Mouse (Mus musculus) ovary, postnatal 10 days (tissue): ENCODE measurements at regions not wholly inside any gene's neighbourhood (a gene's known extent, or its start where the extent isn't known, plus 50 kb on each side); places are given as distances from the start of the nearest gene placed in this dataset.

Experiments
- DNase-seq: peaks from one replicate; pipeline ENCODE4 v3.0.0; 2022; ENCODE audit warnings: low spot score

DNA sequence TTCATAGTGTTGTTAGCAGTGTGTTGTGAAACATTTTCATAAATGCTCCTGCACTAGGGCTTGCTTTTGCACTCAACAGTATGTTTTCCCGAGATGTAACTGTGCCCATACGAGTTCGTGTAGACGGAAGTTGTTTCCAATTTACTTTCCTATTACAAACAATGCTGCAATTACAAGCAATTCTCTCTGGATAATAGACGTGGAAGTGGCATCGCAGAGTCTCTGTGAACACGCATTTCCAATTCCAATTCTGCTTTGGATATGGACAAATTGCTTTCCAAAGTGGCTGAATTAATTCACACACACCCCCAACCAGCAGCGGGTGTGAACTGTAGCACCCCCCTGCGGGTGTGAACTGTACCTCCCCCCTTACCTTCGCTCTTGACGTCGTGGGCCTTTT lies 250.9 kb upstream of the Dio3 start:
- no peak for DNase-seq

DNA sequence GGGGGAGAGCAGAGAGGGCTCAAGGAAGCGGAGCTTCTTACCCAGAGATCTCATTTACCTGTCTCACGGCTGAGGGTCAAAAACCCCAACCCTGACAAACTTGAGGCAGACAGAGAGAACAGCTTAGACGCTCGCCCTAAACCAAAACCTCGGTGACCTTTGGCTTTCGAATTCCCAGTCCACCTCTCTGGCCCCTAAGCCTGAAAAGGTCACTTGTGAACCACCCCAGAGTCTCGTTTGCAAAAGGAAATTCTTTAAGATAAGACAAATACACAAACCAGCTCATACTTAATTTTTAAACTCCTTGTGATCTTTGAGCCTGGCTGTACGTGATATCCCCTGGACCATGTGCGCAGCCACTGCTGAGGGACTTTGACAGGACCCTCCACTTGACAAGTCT lies 250.2 kb upstream of the Dio3 start:
- DNase-seq = no peak

DNA sequence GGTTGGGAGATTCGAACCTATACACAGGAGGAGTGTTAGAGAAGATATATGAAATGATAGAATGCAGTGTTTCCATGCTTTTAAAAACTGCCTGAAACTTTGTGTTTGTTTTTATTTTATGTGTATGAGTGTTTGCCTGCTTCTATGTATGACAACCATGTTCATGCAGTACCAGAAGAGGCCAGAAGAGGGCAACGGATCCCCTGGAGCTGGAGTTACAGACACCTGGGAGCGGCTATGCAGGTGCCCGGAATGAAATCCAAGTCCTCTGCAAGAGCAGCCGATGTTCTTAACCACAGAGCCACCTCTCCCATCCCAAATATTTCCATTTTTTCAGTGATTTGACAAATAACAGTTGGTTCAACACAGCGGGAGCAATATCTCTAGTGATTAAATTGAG lies 247.5 kb upstream of the Dio3 start:
- no peak for DNase-seq

DNA sequence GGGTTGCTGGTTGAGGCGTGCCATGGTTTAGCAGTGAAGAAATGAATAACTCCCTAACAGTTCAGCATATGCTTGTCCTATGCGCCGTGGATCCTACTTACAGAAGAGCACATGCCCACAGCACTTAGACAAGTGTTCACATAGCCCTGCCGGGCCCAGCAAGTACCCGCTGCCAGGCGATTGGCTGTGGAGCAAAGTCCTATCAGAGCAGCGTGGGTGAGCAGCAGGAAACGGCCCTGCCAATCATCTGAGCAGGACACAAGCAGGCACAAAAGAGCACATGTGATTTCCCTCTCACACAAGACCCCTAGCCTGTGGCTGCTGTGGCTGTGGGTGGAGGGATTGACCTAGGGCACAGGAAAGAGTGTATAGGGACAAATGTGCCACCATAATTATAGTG lies 243.7 kb upstream of the Dio3 start:
- no peak for DNase-seq

DNA sequence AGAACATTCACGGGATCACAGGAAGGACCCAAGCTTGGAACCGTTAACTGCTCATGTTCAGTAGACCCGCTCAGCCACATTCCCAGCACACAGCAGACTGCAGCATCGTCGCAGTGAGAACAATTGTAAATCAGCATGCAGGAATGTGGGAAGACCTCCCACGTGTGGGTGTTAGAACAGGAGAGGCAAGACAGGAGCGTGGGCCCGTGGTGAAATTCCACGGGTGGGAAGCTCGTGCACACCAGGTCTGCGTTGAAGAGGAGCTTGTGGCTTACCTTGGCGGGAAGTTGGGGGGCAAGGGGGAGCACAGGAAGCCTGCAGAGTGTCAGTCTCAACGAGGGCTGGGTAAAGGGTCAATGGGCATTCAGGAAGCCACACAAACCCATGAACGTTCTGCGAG lies 238.2 kb upstream of the Dio3 start:
- no peak for DNase-seq

DNA sequence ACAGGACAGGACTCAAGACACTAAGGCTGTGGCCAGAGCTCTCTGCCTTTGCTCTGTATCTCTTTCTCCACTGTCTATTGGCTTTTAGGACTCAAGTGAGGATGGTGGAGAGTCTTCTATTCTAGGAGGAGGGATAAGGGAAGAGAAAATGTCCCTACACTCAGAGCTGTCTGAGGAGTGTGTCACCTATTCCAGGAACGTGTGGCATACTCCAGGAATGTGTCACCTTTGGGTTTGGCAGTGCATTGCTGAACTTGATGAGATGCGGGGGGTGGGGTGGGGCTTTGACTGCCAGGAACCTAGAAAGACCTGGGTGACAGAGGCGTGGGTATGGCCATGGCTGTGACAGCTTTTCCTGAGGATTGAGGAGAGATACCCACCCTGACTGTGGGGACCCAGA lies 237.1 kb upstream of the Dio3 start:
- DNase-seq = no peak

DNA sequence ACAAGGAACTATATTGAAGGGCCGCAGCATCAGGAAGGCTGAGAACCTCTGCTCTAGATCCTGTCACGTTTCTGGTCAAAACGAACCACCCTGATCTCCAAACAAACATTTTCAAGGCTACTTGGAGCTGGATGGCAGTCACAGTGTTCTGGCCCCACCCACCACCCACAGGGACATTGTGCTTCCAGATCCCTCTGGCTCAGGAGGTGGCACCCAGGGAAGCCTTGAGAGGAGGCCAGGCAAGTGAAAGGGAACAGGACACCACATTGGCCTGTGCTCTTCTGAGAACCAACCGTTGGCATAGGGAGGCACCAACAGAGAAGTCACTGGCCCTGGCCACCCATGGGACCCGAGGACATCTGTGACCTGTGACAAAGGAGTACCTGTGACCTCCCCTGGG lies 234.6 kb upstream of the Dio3 start:
- DNase-seq = no peak

DNA sequence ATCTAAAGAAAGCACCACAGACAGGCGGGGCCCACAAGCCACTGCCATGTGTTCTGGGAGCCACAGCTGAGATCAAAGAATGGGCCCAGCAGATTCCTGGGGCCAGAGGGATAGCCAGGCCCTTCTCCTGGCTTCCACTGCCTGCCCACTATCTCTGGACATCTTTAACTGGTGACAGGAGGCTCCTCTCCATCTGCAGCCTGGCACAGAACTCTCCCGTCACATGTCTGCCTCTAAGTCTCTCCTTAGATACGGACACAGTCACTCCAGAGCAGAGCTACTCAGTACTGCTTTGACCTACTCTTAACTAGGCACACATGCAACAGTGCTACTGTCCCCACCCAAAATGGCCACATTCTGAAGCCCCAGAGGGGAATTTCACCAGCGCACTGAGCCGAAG lies 234.1 kb upstream of the Dio3 start:
- no peak for DNase-seq

DNA sequence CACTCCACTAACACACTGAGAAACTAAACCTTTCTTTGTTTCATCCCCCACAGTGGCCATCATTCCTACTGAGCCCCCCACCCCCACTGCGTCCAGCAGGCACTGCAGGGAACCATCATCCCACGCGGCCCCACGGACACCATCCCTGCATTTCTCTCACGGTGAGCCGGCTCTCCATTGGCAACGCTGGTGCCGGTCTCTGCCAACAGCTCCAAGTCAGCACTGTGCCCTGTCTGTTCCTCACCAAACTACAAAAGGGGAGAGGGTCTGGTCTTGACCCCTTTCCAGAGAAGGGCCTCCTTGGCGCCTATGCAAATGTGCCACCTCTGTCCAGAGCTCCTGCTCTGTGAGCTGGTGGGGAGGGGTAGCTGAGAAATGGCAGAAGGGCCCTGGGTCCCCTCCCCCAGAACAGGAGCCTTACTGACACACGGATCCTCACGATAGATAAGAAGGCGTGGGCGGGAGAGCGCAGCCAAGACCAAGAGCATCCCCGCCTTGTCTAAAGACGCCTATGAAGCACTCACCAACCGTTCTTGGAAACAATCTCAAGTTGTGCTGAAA lies 233.0 kb upstream of the Dio3 start:
- DNase-seq = no peak

DNA sequence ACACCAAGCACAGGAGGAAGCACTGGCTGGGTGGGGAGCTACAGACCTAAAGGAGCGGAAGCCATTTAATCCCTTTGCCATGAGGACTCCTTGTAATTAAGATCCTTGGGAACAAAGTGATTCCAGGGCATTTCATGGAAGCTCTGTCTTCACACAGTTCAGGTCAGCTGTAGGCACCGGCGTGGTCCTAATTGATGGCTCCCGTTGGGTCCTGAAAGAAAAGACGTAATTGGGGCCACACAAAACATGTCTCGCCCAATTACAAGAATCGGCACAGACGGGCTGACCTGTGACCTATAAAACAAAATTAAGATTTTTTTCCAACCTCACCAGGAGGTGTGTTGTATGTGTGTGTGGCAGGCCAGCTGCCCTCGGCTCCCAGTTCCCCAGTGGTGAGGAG lies 232.3 kb upstream of the Dio3 start:
- no peak for DNase-seq

DNA sequence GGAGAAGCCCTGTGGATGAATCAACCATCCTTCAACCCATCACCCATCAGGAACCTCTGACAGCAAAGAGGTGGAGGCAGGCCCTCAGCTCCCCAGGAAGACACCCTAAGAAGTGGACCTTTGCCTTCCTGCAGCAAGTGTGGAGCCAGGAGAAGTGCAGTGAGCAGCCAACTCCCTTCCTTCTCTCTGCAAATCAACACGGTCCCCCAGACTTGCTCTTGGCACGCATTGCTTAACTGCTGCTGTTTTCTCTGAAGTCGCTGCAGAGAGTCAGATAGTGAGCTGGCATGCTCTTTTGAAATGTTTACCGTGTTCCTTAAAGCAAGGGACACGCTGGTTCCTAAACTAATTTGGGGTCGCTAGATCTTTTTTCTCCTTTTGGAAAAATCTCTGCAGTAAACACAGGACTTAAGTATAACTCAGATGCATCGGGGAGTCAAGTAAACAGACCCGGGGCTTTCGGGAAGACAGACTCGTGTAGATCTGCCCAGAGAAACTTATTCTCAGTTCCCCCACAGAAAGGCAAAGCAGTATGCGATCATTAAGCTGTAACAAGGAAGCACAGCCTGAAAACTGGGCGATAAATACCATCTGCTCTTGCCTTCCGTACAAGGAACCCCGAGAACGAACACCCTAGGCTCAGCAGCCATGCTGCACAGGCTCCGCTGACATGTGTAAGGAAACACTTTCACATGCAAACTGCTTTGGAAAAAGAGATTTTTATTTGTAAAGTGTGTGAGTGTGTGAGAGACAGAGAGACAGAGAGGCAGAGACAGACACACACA lies 231.2 kb upstream of the Dio3 start:
- DNase-seq = no peak

DNA sequence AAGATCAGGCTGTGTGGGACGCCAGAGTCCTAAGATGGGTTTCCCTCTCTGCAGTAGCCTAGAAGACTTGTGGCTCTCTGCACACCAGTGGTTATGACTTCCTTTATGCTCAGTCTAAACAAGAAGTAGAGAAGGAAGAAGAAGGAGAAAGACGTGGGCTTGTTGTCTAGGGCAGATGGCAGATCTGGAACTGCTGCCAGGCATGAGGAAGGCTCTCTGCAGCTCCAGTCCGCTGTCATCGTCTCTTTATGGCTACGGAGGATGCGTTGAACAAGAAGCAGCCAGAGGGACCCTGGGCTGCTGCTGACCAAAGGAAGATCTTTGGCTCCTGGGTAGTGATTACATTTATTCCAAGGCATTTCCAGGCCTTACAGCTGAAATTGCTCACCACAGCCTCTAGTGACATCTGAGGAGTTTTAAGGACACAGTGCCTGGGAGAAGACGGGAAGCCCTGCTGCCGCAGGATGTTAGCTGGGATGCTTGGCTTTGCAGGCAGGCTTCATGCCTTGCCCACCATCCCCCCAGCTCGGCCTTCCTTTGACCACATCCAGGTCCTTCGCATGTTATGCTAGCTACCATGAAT lies 229.6 kb upstream of the Dio3 start:
- no peak for DNase-seq

DNA sequence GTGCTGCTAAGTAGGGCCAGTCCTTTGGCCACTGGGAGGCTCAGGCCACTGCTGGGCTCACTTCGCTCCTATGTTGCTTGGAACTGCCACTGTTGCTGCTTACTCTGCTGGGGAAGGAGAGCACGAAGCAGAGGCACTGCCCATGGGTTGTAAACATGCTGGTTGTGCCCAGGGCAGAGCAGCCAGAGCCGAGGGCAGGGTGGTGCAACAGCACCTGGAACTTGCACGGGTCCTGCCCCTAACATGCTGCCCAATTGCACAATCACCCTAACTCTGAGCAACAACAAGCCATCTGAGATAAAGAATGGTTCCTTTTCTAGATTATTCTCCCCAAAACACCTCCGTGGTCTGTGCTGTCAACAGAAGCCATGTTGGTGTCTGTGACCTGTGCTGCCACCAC lies 219.5 kb upstream of the Dio3 start:
- DNase-seq = no peak

DNA sequence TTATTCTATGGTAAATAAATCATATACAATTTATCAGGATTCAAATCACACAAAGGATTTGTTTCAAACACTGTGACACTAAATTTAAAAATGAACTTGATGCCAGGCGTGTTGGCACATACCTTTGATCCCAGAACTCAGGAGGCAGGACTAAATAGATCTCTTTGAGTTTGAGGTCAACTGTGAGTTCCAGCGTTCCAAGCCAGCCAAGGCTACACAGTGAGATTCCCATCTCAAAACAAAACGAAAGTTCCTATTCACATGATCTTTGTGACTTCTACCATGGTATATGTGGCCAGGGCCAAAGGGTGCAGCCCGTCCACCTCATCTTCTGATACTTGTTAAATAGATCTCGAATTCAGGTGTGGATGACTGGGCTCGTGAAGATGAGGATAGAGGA lies 216.9 kb upstream of the Dio3 start:
- DNase-seq = no peak

DNA sequence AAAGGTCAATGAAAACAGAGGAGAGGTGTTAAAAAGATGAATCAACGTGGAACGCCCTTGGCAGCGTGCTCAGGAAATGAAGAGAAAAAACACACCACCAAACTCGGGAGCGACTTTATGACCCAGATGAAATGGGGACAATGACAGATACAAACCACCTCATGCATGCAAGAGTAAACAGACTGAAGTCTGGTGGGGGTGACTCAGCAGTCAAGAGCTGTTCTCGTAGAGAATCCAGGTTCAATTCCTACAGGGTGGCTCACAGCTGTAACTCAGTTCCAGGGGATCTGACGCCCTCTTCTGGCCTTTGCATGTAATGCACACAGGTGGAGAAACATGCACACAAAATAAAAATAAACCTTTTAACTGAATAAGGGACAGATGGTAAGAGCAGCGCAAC lies 215.9 kb upstream of the Dio3 start:
- no peak for DNase-seq

DNA sequence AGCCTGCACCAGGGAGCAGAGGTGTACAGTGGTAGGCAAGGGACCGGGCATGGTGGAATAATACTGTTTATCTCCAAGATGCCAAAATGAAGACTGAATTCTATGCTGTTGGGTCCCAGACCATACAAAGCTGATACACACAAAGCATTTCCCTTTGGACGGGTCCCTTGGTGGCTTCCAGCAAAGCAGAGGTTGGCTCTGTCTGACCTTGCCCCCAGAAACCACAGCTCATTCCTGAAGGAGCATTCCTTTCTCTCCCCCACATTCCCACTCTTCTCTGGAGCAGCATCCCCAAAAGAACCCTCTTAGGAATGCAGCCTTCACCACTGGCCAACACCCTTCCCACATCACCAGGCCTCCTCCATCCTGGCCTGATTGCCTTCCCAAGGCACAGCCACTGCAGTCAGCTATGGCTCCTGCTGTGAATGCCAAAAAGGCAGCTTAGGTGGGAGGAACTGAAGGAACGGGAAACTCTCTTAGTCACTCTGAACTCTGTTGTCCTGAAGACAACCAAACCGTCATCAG lies 212.4 kb upstream of the Dio3 start:
- no peak for DNase-seq

DNA sequence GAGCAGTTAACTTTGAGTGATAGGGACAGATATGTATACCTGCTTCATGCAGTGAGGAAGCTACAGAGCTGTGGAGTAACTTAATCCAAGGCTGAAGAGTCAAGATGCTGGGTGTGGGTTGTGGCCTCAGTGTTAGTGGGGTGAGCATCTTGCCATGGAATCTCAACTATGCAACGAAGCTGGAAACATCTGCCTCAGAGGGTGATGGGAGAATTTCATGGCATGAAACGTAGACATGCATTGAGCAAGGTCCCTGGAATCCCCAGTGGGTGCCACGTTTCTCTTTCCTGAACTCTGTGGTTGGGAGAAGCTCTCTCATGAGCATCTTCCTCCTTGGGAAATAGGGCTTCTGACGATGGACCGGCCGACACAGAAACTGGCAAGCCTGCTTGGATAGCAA lies 208.4 kb upstream of the Dio3 start:
- no peak for DNase-seq

DNA sequence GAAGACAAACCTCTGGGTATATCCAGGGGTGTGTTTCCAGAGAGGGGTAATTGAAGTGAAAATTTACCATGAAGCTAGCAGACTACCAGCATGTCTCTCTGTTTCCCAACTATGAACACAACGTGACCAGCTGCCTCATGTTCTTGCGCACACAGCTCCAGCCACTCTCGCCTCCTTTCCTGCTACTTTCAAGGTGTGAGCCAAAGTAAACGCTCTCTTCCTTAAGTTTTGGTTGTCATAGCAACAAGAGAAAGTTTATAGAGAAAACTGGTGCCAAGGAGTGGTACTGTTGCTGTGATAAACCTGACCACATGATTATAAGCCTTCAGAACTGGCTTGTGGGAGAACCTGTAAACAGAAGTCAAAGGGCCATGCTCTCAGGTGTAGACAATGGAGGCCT lies 207.0 kb upstream of the Dio3 start:
- no peak for DNase-seq

DNA sequence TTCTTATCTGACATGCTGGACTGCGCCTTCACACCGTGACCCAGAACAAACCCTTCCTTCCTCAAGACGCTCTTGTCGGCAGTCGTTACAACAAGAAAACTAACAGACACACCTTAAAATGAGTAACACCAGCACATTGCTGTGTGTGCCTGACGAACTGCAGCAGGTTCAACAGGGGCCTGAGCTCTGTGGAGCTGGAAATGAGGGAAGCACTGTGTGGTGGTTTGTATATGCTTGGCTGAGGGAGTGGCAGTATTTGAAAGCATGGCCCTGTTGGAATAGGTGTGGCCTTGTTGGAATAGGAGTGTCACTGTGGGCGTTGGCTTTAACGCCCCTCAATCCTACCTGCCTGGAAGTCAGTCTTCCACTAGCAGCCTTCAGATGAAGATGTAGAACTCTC lies 203.9 kb upstream of the Dio3 start:
- DNase-seq = no peak

DNA sequence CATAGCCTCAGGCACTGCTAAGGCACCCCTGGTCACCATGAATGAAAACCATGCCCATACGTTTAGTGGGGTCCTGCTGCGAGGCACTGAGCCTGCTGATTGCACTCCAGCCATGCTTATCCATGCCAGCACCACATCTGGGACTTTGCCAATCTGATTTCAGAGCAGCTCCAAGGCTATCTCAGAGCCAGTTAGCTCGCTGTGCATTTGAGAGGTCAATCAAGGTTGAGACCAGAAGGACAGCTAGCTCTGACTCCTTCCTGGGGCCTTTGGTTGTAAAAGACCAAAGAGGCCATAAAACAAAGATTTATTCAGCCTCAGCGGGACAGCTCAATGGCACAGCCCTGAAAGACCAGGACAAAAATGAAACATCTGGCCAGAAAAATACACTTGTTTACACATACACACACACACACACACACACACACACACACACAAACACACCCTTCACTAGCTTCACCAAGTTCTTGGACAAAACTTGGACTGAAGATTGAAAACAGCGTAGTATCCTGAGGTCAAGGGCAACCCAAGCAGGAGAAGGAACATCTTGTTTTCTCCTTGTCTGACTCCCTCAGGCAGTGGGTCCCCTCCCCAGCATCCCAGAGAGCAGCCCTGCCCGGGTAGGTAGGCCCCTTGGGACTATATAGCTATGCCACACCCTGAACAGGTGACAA lies 201.5 kb upstream of the Dio3 start:
- DNase-seq = no peak

DNA sequence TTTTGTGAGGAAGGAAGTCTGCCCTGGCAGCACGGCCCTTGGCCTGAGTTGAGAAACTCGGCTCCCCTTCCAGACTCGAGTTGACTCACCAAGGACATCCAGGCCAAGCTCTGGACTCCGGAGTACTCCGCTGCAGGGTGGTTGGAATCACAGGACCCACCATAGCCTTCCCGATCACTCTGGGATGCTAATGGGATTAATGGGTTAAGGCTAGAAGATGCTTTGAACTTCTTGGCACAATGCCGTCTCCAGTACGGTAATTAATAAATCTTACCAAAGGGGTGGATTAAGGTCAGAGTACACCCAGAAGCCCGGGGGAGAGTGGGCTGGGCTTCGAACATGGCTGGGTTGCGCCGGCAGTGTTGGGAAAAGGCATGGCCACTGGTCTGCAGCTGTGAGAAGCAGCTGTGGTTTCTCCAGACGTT lies 200.8 kb upstream of the Dio3 start:
- DNase-seq = no peak

DNA sequence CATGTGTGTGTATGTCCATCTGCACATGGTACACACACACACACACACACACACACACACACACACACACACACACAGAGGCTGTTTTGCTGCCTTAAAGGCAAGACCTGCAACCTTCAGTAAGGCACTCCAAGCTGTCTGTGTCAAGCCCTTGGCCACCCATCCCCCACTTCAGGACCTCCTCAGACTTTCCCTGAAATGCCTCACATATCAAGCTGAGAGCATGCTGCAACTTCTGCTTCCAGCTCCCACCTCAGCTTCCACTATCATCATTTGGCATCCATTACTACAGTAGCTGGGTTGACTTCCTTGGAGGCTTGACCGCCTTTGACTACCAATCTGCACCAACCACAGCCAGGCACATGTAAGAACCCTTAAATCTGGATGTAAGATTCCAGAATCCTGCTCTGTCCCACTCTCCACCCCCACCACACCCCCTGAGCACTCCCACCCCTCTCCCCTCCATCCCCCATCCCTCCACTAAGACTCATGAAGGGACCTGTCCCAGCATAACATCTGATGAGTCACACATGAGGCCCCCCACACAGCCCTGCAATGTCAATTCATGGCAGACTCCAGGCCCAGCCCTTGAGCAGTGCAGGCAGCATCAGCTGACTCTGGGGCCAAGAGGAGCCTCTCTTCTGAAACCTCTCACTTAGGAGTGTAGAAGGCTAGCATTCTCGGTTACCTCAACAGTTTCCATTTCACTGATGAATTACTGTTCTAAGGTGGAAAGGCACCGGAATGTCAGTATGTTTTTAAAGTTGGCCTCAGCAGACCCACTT lies 196.8 kb upstream of the Dio3 start:
- DNase-seq = no peak
